Mouse (Mus musculus): ENCODE data around the gene Prkcg.

Prkcg gene

GRCm38 (mm10) chr7:3323826-3324225 is 34.8 kb downstream of the Prkcg start:
- no peak for DNase-seq (ENCODE audit: low read depth, low spot score)
- no peaks in the 10 kb centered on the region for H3K36me3 ChIP-seq (ENCODE audit: control insufficient read depth, insufficient read depth, low read length, poor library complexity, severe bottlenecking)

GRCm38 (mm10) chr7:3327961-3328360 is 39.0 kb downstream of the Prkcg start:
- Histone ChIP-seq H3K27me3 (ENCODE audit: control insufficient read depth, insufficient read depth, low read length, poor library complexity, severe bottlenecking) (no peaks in the 10 kb centered on the region), H3K36me3 (ENCODE audit: control insufficient read depth, insufficient read depth, low read length, poor library complexity, severe bottlenecking) (no peaks in the 10 kb centered on the region)
- no peak for DNase-seq (ENCODE audit: low read depth, low spot score)

More at GRCm38 (mm10) chr7:3323826-3324225, 34.8 kb downstream of the Prkcg start:
- no peaks in the 10 kb centered on the region for H3K27me3 ChIP-seq (ENCODE audit: control insufficient read depth, insufficient read depth, low read length, poor library complexity, severe bottlenecking)

DNA sequence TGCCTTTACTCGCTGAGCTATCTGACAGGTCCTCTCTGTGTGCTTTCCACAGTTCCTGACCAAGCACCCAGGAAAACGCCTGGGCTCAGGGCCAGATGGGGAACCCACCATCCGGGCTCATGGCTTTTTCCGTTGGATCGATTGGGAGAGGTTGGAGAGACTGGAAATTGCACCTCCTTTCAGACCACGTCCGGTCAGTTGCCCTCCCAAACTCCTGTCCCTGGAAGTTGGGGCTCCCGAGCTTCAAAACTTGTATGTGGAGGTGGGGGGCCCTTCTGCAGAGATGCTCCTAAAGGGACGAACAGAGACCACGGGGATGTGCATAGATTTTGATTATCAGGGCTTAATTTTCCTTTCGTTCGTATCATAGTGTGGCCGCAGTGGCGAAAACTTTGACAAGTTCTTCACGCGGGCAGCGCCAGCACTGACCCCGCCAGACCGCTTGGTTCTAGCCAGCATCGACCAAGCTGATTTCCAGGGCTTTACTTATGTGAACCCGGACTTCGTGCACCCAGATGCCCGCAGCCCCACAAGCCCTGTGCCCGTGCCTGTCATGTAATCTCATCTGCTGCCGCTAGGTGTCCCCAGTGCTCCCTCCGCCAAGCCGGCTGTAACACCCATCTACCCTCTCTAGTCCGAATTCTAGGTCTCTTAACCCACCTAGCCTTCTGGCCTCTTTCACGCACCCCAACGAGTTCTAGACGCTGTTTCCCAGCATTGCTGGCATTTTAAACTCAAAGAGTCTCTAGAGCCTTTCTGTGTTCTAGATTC is 41.0 kb downstream of the Prkcg start:
- peak; percentile 84 for DNase-seq (ENCODE audit: low read depth, low spot score)

DNA sequence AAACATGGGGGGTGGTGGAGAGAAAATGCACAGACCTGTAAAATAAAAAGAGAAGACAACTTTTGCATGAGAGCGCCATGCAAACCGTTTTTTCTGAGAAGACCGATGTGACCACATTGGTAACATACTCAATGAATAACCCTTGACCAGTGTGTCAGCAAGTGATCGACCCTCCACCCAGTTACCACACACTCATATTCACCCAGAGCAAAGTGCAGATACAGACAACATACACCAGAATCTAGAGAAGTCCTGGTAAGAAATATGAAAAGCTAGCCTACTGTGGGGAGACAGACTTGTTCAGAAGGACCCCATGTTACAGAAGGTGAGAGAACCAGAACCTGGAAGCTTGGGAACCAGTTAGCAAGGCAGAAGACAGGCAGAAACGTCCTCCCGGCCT is 42.2 kb downstream of the Prkcg start:
- Histone ChIP-seq H3K36me3 (ENCODE audit: control insufficient read depth, insufficient read depth, low read length, poor library complexity, severe bottlenecking) (no peaks in the 10 kb centered on the region), H3K27me3 (ENCODE audit: control insufficient read depth, insufficient read depth, low read length, poor library complexity, severe bottlenecking) (no peaks in the 10 kb centered on the region)
- DNase-seq (ENCODE audit: low read depth, low spot score) = no peak

More for the DNA sequence above, 41.0 kb downstream of the Prkcg start:
- H3K27me3 ChIP-seq (ENCODE audit: control insufficient read depth, insufficient read depth, low read length, poor library complexity, severe bottlenecking) = no peaks in the 10 kb centered on the region
- H3K36me3 ChIP-seq (ENCODE audit: control insufficient read depth, insufficient read depth, low read length, poor library complexity, severe bottlenecking) = no peaks in the 10 kb centered on the region

DNA sequence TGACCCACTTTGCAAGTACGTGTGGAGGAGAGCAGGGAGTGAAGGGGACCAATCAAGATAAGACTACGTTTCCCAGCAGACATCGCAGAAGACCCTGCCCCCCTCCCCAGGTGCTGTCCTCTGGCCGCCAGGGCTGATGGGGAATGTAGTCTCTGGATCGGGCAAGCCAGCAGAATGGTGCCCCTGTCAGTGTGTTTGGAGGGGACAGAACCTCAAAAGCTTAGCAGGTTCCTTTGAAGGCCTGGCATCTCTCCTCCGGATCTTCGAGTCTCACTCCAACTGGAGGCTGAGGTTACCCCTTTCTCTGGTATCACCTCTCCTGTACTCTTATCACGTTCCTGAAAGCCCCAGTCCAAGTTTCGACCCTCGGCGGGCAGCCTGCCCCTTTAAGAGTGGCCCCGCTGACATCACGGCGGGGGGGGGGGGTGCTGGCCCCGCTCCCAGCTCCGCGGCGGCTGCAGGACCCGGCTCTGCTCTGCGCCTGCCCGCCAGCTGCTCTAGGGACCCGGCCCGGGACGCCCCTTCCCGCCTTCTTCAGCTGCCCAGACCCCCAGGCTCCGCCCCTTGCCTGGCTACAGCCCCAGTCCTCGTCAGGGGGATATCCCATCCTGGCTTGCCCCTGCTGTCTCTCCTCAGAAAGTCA is 42.7 kb downstream of the Prkcg start:
- no peaks in the 10 kb centered on the region for H3K36me3 ChIP-seq (ENCODE audit: control insufficient read depth, insufficient read depth, low read length, poor library complexity, severe bottlenecking)
- DNase-seq (ENCODE audit: low read depth, low spot score) = peak; percentile 18
- H3K27me3 ChIP-seq (ENCODE audit: control insufficient read depth, insufficient read depth, low read length, poor library complexity, severe bottlenecking) = no peaks in the 10 kb centered on the region

DNA sequence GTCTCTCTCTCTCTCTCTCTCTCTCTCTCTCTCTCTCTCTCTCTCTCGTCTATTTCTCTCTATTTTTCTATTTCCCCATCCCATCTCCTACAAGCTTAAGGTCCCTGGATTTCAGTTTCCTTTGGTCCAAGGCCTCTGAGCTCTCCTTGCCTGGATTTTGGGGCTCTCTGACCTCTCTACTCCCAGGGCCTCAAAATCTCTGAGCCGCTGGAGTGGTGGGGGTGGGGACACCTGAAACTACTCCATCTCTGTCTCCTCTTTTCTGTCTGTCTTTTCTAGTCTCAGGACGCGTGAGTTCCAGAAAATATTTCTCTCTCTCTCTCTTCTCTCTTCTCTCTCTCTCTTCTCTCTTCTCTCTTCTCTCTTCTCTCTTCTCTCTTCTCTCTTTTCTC is 43.2 kb downstream of the Prkcg start:
- H3K36me3 ChIP-seq (ENCODE audit: control insufficient read depth, insufficient read depth, low read length, poor library complexity, severe bottlenecking) = no peaks in the 10 kb centered on the region
- H3K27me3 ChIP-seq (ENCODE audit: control insufficient read depth, insufficient read depth, low read length, poor library complexity, severe bottlenecking) = no peaks in the 10 kb centered on the region
- no peak for DNase-seq (ENCODE audit: low read depth, low spot score)

- no peak for DNase-seq (ENCODE audit: low read depth, low spot score)
- H3K27me3 ChIP-seq (ENCODE audit: control insufficient read depth, insufficient read depth, low read length, poor library complexity, severe bottlenecking) = no peaks in the 10 kb centered on the region
- H3K36me3 ChIP-seq (ENCODE audit: control insufficient read depth, insufficient read depth, low read length, poor library complexity, severe bottlenecking) = no peaks in the 10 kb centered on the region
These were observed 43.9 kb downstream of the Prkcg start, which contains the start of gene Cacng7 for GRCm38 (mm10) chr7:3332619-3333521. Gene Cacng7 (plus strand): TSS chr7:3332955.

DNA sequence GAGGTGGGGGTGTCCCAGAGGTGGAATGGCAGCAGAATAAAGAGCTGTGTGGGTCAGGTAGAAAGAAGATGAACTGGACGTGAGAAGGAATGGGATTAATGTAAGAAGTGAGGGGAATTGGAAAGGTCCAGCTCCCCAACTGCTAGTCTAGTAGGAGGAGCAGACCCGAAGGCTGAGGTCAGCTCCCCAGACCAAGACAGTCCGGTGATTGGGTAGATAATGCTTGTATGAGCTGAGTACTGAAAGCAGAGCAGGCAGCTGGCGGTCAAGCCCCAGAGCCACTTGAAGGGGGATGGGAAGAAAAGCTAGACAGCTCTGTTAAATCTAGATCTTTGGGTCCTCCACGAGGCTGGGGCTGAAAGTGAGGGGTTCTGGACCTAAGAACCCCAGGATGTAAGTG is 44.6 kb downstream of the Prkcg start:
- H3K36me3 ChIP-seq (ENCODE audit: control insufficient read depth, insufficient read depth, low read length, poor library complexity, severe bottlenecking) = no peaks in the 10 kb centered on the region
- no peaks in the 10 kb centered on the region for H3K27me3 ChIP-seq (ENCODE audit: control insufficient read depth, insufficient read depth, low read length, poor library complexity, severe bottlenecking)
- no peak for DNase-seq (ENCODE audit: low read depth, low spot score)

GRCm38 (mm10) chr7:3336412-3336811 is 47.4 kb downstream of the Prkcg start:
- Histone ChIP-seq H3K36me3 (ENCODE audit: control insufficient read depth, insufficient read depth, low read length, poor library complexity, severe bottlenecking) (no peaks in the 10 kb centered on the region), H3K27me3 (ENCODE audit: control insufficient read depth, insufficient read depth, low read length, poor library complexity, severe bottlenecking) (no peaks in the 10 kb centered on the region)
- no peak for DNase-seq (ENCODE audit: low read depth, low spot score)

DNA sequence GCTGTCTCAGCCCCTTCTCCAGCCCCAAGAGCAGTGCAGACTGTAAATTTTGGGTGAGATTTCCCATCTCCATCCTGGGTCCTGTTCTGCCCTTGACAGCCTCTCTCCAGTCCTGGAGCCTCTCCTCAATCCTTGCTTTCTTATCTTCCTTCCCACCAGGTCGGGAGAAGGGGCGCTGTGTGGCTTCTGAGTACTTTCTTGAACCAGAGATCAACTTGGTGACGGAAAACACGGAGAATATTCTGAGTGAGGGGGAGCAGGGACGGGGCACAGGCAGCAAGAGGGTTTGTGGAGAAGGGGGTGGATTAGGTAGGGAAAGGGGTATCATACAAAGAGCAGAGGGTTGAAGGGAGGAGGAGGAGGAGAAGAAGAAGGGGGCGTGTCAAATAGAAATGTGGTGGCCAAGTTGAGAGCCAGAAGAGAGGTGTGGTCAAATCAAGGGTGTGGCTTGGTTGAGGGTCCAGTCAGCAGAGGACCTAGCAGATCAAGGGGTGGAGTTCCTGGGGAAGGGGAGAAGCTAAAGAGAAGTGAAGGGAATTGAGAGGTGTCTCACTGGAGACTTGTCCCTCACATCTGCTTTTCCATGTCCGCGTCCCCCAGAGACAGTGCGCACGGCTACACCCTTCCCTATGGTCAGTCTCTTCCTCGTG is 49.4 kb downstream of the Prkcg start:
- H3K27me3 ChIP-seq (ENCODE audit: control insufficient read depth, insufficient read depth, low read length, poor library complexity, severe bottlenecking) = no peaks in the 10 kb centered on the region; the same call in 1 of the 2 replicates
- no peaks in the 10 kb centered on the region for H3K36me3 ChIP-seq (ENCODE audit: control insufficient read depth, insufficient read depth, low read length, poor library complexity, severe bottlenecking)
- DNase-seq (ENCODE audit: low read depth, low spot score) = no peak

- no peaks in the 10 kb centered on the region for H3K36me3 ChIP-seq (ENCODE audit: control insufficient read depth, insufficient read depth, low read length, poor library complexity, severe bottlenecking)
These were observed 50.0 kb downstream of the Prkcg start for GRCm38 (mm10) chr7:3339010-3339409.

DNA sequence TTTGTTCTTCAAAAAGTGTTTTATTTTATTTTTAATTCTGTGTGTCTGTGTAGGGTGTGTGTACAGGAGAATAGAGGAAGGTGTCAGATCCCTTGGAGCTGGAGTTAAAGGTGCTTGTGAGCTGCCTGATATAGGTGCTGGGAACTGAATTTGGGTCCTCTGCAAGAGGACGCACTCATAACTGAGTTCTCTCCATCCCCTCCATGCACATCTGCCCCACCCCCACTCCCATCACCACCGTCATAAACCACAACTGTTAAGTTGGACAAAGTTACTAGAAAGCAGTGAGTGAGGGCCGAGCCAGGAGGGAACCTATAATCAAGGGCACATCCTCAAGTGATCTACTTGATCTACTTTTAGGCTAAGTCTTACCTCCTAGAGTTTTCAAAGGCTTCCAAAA is 54.9 kb downstream of the Prkcg start:
- Histone ChIP-seq H3K27me3 (ENCODE audit: control insufficient read depth, insufficient read depth, low read length, poor library complexity, severe bottlenecking) (no peaks in the 10 kb centered on the region; the same call in 1 of the 2 replicates), H3K36me3 (ENCODE audit: control insufficient read depth, insufficient read depth, low read length, poor library complexity, severe bottlenecking) (no peaks in the 10 kb centered on the region)
- DNase-seq (ENCODE audit: low read depth, low spot score) = no peak

More at GRCm38 (mm10) chr7:3339010-3339409, 50.0 kb downstream of the Prkcg start:
- DNase-seq (ENCODE audit: low read depth, low spot score) = no peak
- H3K27me3 ChIP-seq (ENCODE audit: control insufficient read depth, insufficient read depth, low read length, poor library complexity, severe bottlenecking) = no peaks in the 10 kb centered on the region; the same call in 1 of the 2 replicates

DNA sequence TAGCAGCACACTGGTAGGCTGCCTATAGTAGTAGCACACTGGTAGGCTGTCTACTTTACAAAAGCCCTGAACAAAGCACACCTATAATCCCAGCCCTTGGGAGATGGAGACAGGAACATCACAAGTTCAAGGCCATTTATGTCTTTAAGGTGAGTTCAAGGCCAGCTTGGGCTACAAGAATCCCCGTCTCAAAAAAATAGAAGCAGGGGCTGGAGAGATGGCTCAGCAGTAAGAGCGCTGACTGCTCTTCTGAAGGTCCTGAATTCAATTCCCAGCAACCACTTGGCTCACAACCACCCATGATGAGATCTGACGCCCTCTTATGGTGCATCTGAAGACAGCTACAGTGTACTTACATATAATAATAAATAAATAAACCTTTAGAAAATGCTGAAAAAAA is 56.3 kb downstream of the Prkcg start:
- Histone ChIP-seq H3K27me3 (ENCODE audit: control insufficient read depth, insufficient read depth, low read length, poor library complexity, severe bottlenecking) (no peaks in the 10 kb centered on the region; the same call in 1 of the 2 replicates), H3K36me3 (ENCODE audit: control insufficient read depth, insufficient read depth, low read length, poor library complexity, severe bottlenecking) (no peaks in the 10 kb centered on the region)
- DNase-seq (ENCODE audit: low read depth, low spot score) = no peak
